Mouse (Mus musculus) myocyte (in vitro differentiated cells): ENCODE results near the gene Mapk9. TPM values are rescaled to one million over a fixed set of nuclear protein-coding genes. Genes with fewer than 3 reads are reported as not detected.

Source experiments
- H3K27me3 ChIP-seq: one replicate; pipeline ENCODE4 v1.6.1; 2011; ENCODE audit not compliant: control insufficient read depth, insufficient read depth, insufficient read length
- H3K36me3 ChIP-seq: one replicate; pipeline ENCODE4 v1.6.1; 2011; ENCODE audit not compliant: control insufficient read depth, insufficient read depth
- H3K4me2 ChIP-seq: one replicate; pipeline ENCODE4 v1.6.1; 2011; ENCODE audit warnings: low read depth, control low read depth
- H3K4me3 ChIP-seq: one replicate; pipeline ENCODE4 v1.5.1; 2011; ENCODE audit warnings: mild to moderate bottlenecking, control low read depth, moderate library complexity
- H3K79me2 ChIP-seq: one replicate; pipeline ENCODE4 v1.6.1; 2011; ENCODE audit not compliant: control insufficient read depth, insufficient read depth
- H3ac ChIP-seq: one replicate; pipeline ENCODE4 v1.6.1; 2011; ENCODE audit not compliant: control insufficient read depth, insufficient read length
- CEBPB ChIP-seq: IDR thresholded peaks from 2 replicates; pipeline ENCODE4 v1.6.1; 2011; ENCODE audit warnings: mild to moderate bottlenecking, moderate library complexity; ENCODE audit not compliant: poor library complexity, insufficient read depth, severe bottlenecking
- E2F4 ChIP-seq: IDR thresholded peaks from one replicate; pipeline ENCODE4 v1.6.1; 2011; ENCODE audit warnings: mild to moderate bottlenecking, control low read depth, moderate library complexity; ENCODE audit not compliant: insufficient read depth
- MAX ChIP-seq: IDR thresholded peaks from one replicate; pipeline ENCODE4 v1.6.1; 2011; ENCODE audit warnings: low read depth, mild to moderate bottlenecking, control low read depth
- MYOD1 ChIP-seq, 3 experiments: IDR thresholded peaks; one replicate each; pipeline ENCODE4 v1.6.1; 2011; ENCODE audit warnings: control low read depth in 2 of 3, low read depth in 2 of 3, mild to moderate bottlenecking in 2 of 3, moderate library complexity in 1 of 3; ENCODE audit not compliant: insufficient read length in 2 of 3, control insufficient read depth in 1 of 3
- MYOG ChIP-seq, 3 experiments: IDR thresholded peaks; one replicate each; pipeline ENCODE4 v1.6.1; 2011; ENCODE audit warnings: control low read depth in 2 of 3, low read depth in 2 of 3, mild to moderate bottlenecking in 2 of 3; ENCODE audit not compliant: insufficient read length in 2 of 3, control insufficient read depth in 1 of 3, insufficient read depth in 1 of 3
- POLR2A ChIP-seq: IDR thresholded peaks from one replicate; pipeline ENCODE4 v1.6.1; 2011; ENCODE audit warnings: low read depth, mild to moderate bottlenecking, control low read depth, moderate library complexity; ENCODE audit not compliant: insufficient read length
- POLR2AphosphoS2 ChIP-seq: IDR thresholded peaks from one replicate; pipeline ENCODE4 v1.6.1; 2011; ENCODE audit warnings: low read depth, control low read depth; ENCODE audit not compliant: insufficient read length
- REST ChIP-seq: IDR thresholded peaks from one replicate; pipeline ENCODE4 v1.6.1; 2011; ENCODE audit warnings: mild to moderate bottlenecking, control low read depth, moderate library complexity; ENCODE audit not compliant: insufficient read depth, insufficient read length
- SRF ChIP-seq: IDR thresholded peaks from one replicate; pipeline ENCODE4 v1.6.1; 2011; ENCODE audit warnings: low read depth; ENCODE audit not compliant: control insufficient read depth, insufficient read length
- TCF12 ChIP-seq: IDR thresholded peaks from one replicate; pipeline ENCODE4 v1.6.1; 2011; ENCODE audit warnings: mild to moderate bottlenecking, control low read depth; ENCODE audit not compliant: poor library complexity, insufficient read depth, severe bottlenecking
- TCF3 ChIP-seq: IDR thresholded peaks from one replicate; pipeline ENCODE4 v1.6.1; 2011; ENCODE audit warnings: low read depth, control low read depth; ENCODE audit not compliant: insufficient read length
- USF1 ChIP-seq: IDR thresholded peaks from one replicate; pipeline ENCODE4 v1.6.1; 2011; ENCODE audit warnings: low read depth, mild to moderate bottlenecking, control low read depth, moderate library complexity
- polyA plus RNA-seq: library from polyadenylated mRNA; unstranded; fragments of >200 nt; fragmentation: generic; extraction: Trizol; gene quantifications from one replicate; pipeline ENCODE4 v1.2.1, GENCODE M21; 2012; ENCODE audit warnings: missing spikeins

Mapk9 gene
- polyA plus RNA-seq, 1 experiment = 21.5 TPM

GRCm38 (mm10) chr11:49934322-49934721, 87.8 kb downstream of the Mapk9 start:
- TF ChIP-seq MAX (no peak), CEBPB (no peak), TCF3 (no peak), TCF12 (no peak), REST (no peak), POLR2A (no peak), POLR2AphosphoS2 (no peak), SRF (no peak), E2F4 (no peak), USF1 (no peak), MYOD1 (IDR thresholded peaks at IDR 0.05; ENCODE audit: control insufficient read depth in 1 of 3, insufficient read length in 2 of 3, low read depth in 2 of 3) (no peak), MYOG (IDR thresholded peaks at IDR 0.05; ENCODE audit: control insufficient read depth in 1 of 3, insufficient read depth in 1 of 3, insufficient read length in 2 of 3, low read depth in 2 of 3) (no peak)
- Histone ChIP-seq H3K27me3 (peaks cover 11% of the 10 kb centered on the region), H3K36me3 (no peaks in the 10 kb centered on the region)

More at GRCm38 (mm10) chr11:49934322-49934721, 87.8 kb downstream of the Mapk9 start:
- no peak overlapping the region for H3ac ChIP-seq
- H3K79me2 ChIP-seq = no peaks in the 10 kb centered on the region
- H3K4me2 ChIP-seq = no peak overlapping the region
- no peak overlapping the region for H3K4me3 ChIP-seq

Other genes starting within 250 kb of the Mapk9 start
- 0.01 TPM for gene Flt4, start 237.5 kb upstream of the Mapk9 start, polyA plus RNA-seq
- gene Scgb3a1, start 183.1 kb upstream of the Mapk9 start, polyA plus RNA-seq = not detected
- gene Cnot6, start 134.0 kb upstream of the Mapk9 start, polyA plus RNA-seq = 12.1 TPM
- gene Gfpt2, start 52.6 kb upstream of the Mapk9 start, polyA plus RNA-seq = 0.52 TPM
- not detected for gene Rasgef1c, start 55.1 kb downstream of the Mapk9 start, polyA plus RNA-seq
- not detected for gene Rnf130, start 178.6 kb downstream of the Mapk9 start, polyA plus RNA-seq